Mouse (Mus musculus): Measurements from ENCODE around the gene Zbtb12.

DNA sequence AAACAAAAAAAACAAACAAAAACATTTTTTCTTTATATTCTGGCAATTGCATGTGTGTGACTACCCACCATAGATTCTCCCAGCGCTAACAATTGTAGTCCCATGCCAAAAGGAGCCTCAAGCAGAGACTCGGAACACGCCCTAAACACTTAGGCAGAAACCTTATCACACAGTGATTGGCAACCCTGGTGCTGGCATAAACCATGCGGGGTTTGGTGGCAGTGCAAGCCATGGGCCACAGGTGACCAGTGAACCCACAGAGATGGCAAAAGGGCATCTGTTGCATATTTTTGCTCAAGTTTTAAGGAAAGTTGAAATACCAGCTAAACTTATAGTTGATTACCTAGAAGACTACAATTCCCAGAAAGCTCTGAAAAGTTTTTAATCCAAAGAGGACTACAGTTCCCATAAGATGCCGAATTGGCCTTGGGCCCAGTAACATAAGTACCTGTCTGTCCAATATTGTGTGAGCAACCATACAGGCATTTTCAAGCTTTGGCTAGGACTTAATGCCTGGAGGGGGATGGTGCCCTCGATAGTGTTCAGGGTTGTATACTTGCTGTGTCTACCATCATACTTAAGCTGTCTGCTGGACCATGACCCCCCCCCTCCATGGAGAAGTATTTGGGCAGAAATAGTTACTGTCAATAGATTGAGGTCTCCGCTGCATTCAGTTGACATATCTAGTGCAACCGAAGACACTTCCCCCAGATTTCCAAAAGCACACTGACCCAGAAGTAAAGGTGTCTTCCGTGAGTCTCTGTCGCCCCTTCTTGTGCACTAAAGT is 18.3 kb downstream of the Zbtb12 start:
- TF ChIP-seq CTCF (conservative IDR thresholded peaks at IDR 0.05; ENCODE audit: low read length) (no peak), NANOG (IDR thresholded peaks at IDR 0.05; ENCODE audit: borderline replicate concordance, low read length) (no peak)
